Mouse (Mus musculus) small intestine, adult 2 months (tissue): ENCODE measurements around the gene Plekhf1.

Experiments
- CTCF ChIP-seq: fragments of 200-500 bp; IDR thresholded peaks from 2 replicates; pipeline ENCODE4 v1.5.1; 2012; ENCODE audit warnings: low read depth, mild to moderate bottlenecking, control low read depth, inconsistent platforms, low read length, moderate library complexity, mixed read lengths; ENCODE audit not compliant: insufficient replicate concordance, insufficient read length; ENCODE audit errors: extremely low read depth
- POLR2A ChIP-seq: fragments of 200-500 bp; IDR thresholded peaks from 2 replicates; pipeline ENCODE4 v1.6.1; 2012; ENCODE audit warnings: low read depth, mild to moderate bottlenecking, control low read depth, inconsistent platforms, low read length, moderate library complexity

DNA sequence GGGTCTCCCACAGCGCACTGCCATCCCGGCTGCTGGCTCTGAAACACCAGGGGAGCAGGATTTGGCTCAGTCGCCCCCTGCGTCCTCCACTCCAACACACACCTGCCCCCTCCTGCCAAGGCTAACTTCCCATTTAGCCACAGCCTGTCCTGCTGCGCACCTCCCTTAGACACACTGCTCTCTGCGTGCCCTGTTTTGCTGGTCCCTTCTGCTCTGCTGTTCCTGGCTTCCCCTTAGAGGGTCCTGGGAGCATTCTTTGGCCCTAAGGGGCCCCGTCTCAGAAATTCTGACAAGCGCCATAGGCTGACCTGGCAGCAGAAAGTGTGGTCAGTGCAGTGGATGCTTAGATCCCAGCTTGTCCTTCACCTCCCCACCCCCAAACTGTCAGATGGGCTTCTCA lies 36.7 kb downstream of the Plekhf1 start:
- TF ChIP-seq CTCF (no peak), POLR2A (no peak)
